Mouse (Mus musculus): ENCODE data around the gene Rps11. TPM values are rescaled to one million over a fixed set of nuclear protein-coding genes. Genes with fewer than 3 reads are reported as not detected.

The Rps11 gene
- total and polyA plus RNA-seq, 2 experiments from 2014 or later = 814 to 1,229 TPM

DNA sequence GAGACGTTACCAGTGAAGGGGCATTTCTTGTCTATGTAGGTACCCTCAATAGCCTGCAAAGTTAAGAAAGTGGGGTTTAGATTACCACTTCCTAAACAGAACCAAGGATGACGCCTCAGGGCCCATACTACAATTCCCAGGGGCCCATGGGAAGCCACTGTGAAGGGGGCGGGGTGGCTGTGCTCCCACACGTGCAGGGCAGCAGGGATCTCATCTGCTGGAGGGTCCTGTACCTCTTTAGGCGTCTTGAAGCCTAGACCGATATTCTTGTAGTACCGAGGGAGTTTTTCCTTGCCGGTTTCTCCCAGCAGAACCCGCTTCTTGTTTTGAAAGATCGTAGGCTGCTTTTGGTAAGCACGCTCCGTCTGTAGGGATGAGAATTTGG lies 1.1 kb downstream of the Rps11 start:
- DNase-seq (no peak), ATAC-seq (no peak)
- 22% methylated on average over 12 of the region's 12 CpGs for WGBS
- peaks cover 68% of the 10 kb centered on the region for H3K36me3 ChIP-seq (ENCODE audit: insufficient read depth)
- peak overlapping the region; percentile 86 for H3K4me3 ChIP-seq (ENCODE audit: low read depth, low read length)
- peak overlapping the region; percentile 99 for H3K9ac ChIP-seq
- no peaks in the 10 kb centered on the region for H3K27me3 ChIP-seq (ENCODE audit: insufficient read depth, low read length)
- TF ChIP-seq CTCF (IDR thresholded peaks at IDR 0.05; ENCODE audit: low read depth) = no peak
- peak overlapping the region; percentile 91 for H3K4me2 ChIP-seq (ENCODE audit: low read depth)
- no peaks in the 10 kb centered on the region for H3K9me3 ChIP-seq (ENCODE audit: low read length)
- peak overlapping the region; percentile 92 for H3K27ac ChIP-seq (ENCODE audit: low read depth, low read length)
- peaks cover 11% of the 10 kb centered on the region for H3K4me1 ChIP-seq (ENCODE audit: insufficient read depth)

GRCm38 (mm10) chr7:45122561-45123185 lies 1.6 kb downstream of the Rps11 start:
- H3K4me1 ChIP-seq (ENCODE audit: insufficient read depth) = peaks cover 11% of the 10 kb centered on the region
- peaks cover 73% of the 10 kb centered on the region for H3K36me3 ChIP-seq (ENCODE audit: insufficient read depth)
- TF ChIP-seq CTCF (IDR thresholded peaks at IDR 0.05; ENCODE audit: low read depth) = no peak
- H3K27me3 ChIP-seq (ENCODE audit: insufficient read depth, low read length) = no peaks in the 10 kb centered on the region
- no peak overlapping the region for H3K27ac ChIP-seq (ENCODE audit: low read depth, low read length)
- no peaks in the 10 kb centered on the region for H3K9me3 ChIP-seq (ENCODE audit: low read length)
- peak overlapping the region; percentile 91 for H3K4me2 ChIP-seq (ENCODE audit: low read depth)
- DNase-seq (no peak), ATAC-seq (no peak)
- H3K4me3 ChIP-seq (ENCODE audit: low read depth, low read length) = peak overlapping the region; percentile 86
- peak overlapping the region; percentile 99 for H3K9ac ChIP-seq
- WGBS = 86% methylated on average over 15 of the region's 15 CpGs

GRCm38 (mm10) chr7:45121966-45122365 lies 2.3 kb downstream of the Rps11 start:
- Histone ChIP-seq H3K9me3 (ENCODE audit: low read length) (no peaks in the 10 kb centered on the region), H3K36me3 (ENCODE audit: insufficient read depth) (peaks cover 73% of the 10 kb centered on the region), H3K9ac (no peak overlapping the region)

DNA sequence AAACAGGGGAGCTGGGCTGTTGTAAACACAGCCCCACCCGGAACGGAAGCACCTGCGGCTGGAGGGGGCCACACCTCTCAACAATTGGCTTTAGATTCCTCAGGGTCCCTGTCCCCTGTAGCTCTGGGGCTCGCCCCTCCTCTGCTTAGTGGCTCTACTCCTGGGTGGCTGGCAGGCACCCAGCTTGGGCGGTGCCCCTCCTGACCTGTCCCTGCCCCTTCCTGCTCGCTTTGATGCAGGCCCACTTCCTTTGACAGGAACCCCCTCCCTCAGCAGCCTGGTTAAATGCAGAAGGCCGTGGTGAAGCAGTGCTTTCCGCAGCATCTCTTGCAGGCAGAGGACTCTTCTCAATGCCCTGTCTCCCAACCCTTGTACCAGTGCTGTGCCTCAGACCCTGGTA lies 2.8 kb downstream of the Rps11 start:
- TF ChIP-seq CTCF (IDR thresholded peaks at IDR 0.05; ENCODE audit: low read depth) = no peak
- peaks cover 67% of the 10 kb centered on the region for H3K36me3 ChIP-seq (ENCODE audit: insufficient read depth)
- H3K4me1 ChIP-seq (ENCODE audit: insufficient read depth) = peaks cover 11% of the 10 kb centered on the region
- H3K9ac ChIP-seq = no peak overlapping the region
- H3K4me3 ChIP-seq (ENCODE audit: low read depth, low read length) = no peak overlapping the region
- 59% methylated on average over 8 of the region's 8 CpGs for WGBS
- no peak overlapping the region for H3K27ac ChIP-seq (ENCODE audit: low read depth, low read length)
- DNase-seq = no peak
- no peaks in the 10 kb centered on the region for H3K9me3 ChIP-seq (ENCODE audit: low read length)
- no peak for ATAC-seq
- no peak overlapping the region for H3K4me2 ChIP-seq (ENCODE audit: low read depth)
- no peaks in the 10 kb centered on the region for H3K27me3 ChIP-seq (ENCODE audit: insufficient read depth, low read length)

More at GRCm38 (mm10) chr7:45121966-45122365, 2.3 kb downstream of the Rps11 start:
- H3K27me3 ChIP-seq (ENCODE audit: insufficient read depth, low read length) = no peaks in the 10 kb centered on the region
- H3K4me2 ChIP-seq (ENCODE audit: low read depth) = no peak overlapping the region
- DNase-seq (no peak), ATAC-seq (no peak)
- no peak for TF ChIP-seq CTCF (IDR thresholded peaks at IDR 0.05; ENCODE audit: low read depth)
- H3K27ac ChIP-seq (ENCODE audit: low read depth, low read length) = no peak overlapping the region
- H3K4me1 ChIP-seq (ENCODE audit: insufficient read depth) = peaks cover 11% of the 10 kb centered on the region
- H3K4me3 ChIP-seq (ENCODE audit: low read depth, low read length) = no peak overlapping the region

DNA sequence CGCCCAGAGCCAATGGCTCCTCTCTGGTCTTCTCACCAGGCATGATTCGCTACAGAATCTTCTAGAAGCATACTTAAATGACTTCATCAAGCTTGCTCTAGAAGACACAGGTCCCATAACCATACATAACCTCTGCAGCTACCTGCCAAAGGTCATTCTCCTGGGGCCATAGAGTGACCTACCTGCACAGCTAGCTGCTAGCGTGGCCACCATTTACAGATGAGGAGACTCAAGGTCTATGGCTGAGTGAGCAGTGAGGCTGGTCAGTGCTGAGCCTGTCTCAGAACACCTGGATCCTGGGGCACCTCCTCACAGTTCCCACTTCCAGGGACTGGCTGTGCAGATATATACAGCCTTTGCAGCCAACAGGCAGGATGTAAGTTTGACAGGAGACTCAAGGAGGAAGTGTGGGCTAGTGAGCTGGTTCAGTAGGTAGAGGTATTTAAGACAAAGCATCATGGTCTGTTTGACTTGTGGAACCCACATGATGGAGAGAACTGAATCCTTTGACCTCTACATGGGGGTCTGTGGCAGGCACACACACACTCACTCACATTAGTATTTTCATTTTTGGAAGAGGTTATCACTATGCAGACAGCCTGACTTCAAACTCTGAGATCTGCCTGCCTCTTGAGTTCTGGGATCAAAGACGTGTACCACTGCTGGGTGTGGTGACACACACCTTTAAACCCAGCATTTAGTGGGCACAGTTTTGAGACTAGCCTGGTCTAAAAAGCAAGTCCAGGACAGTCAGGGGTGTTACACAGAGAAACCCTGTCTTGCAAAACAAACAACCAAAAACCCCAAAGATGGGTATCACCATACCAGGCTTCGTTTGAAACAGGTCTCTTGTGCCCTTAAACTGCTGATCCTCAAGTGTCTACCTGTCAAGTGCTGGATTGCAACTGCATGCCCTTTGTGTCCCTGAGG lies 4.2 kb downstream of the Rps11 start:
- peaks cover 53% of the 10 kb centered on the region for H3K36me3 ChIP-seq (ENCODE audit: insufficient read depth)
- 78% methylated on average over 5 of the region's 5 CpGs for WGBS
- no peak overlapping the region for H3K27ac ChIP-seq (ENCODE audit: low read depth, low read length)
- H3K27me3 ChIP-seq (ENCODE audit: insufficient read depth, low read length) = no peaks in the 10 kb centered on the region
- no peaks in the 10 kb centered on the region for H3K9me3 ChIP-seq (ENCODE audit: low read length)
- DNase-seq (no peak), ATAC-seq (no peak)
- no peak for TF ChIP-seq CTCF (IDR thresholded peaks at IDR 0.05; ENCODE audit: low read depth)
- H3K4me2 ChIP-seq (ENCODE audit: low read depth) = no peak overlapping the region
- peaks cover 11% of the 10 kb centered on the region for H3K4me1 ChIP-seq (ENCODE audit: insufficient read depth)
- H3K4me3 ChIP-seq (ENCODE audit: low read depth, low read length) = no peak overlapping the region
- no peak overlapping the region for H3K9ac ChIP-seq

- no peak for TF ChIP-seq CTCF (IDR thresholded peaks at IDR 0.05; ENCODE audit: low read depth)
- H3K27ac ChIP-seq (ENCODE audit: low read depth, low read length) = no peak overlapping the region
- H3K4me1 ChIP-seq (ENCODE audit: insufficient read depth) = peaks cover 6% of the 10 kb centered on the region
- ATAC-seq (no peak), DNase-seq (no peak)
- H3K9ac ChIP-seq = no peak overlapping the region
- H3K4me2 ChIP-seq (ENCODE audit: low read depth) = no peak overlapping the region
- H3K36me3 ChIP-seq (ENCODE audit: insufficient read depth) = peaks cover 50% of the 10 kb centered on the region
- no peaks in the 10 kb centered on the region for H3K9me3 ChIP-seq (ENCODE audit: low read length)
- H3K4me3 ChIP-seq (ENCODE audit: low read depth, low read length) = no peak overlapping the region
- H3K27me3 ChIP-seq (ENCODE audit: insufficient read depth, low read length) = no peaks in the 10 kb centered on the region
- 92% methylated on average over 6 of the region's 6 CpGs for WGBS
Measured at GRCm38 (mm10) chr7:45118336-45118735, 5.9 kb downstream of the Rps11 start.

DNA sequence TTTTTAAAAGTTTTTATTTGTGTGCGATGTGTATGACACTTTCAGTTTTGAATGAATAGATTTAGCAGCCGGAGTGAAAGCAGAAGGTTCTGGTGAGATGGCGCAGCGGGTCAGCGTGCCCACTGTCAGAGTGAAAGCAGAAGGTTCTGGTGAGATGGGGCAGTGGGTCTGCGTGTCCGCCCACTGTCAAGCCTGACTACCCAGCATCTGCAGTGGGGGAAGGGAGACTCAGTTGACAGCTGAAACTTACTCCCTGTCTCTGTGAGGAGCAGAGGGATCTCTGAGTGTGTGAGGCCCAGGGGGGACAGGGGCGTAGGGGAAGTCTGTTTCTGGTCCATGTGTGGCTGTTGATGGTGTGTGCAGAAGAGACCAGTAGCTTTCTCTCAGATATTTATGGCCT lies 6.7 kb downstream of the Rps11 start:
- H3K27ac ChIP-seq (ENCODE audit: low read depth, low read length) = no peak overlapping the region
- WGBS = 88% methylated on average over 8 of the region's 8 CpGs

More for the DNA sequence above, 6.7 kb downstream of the Rps11 start:
- Histone ChIP-seq H3K9me3 (ENCODE audit: low read length) (no peaks in the 10 kb centered on the region), H3K9ac (no peak overlapping the region), H3K4me1 (ENCODE audit: insufficient read depth) (no peaks in the 10 kb centered on the region), H3K4me2 (ENCODE audit: low read depth) (no peak overlapping the region), H3K36me3 (ENCODE audit: insufficient read depth) (peaks cover 47% of the 10 kb centered on the region), H3K27me3 (ENCODE audit: insufficient read depth, low read length) (no peaks in the 10 kb centered on the region), H3K4me3 (ENCODE audit: low read depth, low read length) (no peak overlapping the region)
- TF ChIP-seq CTCF (IDR thresholded peaks at IDR 0.05; ENCODE audit: low read depth) = no peak
- ATAC-seq (no peak), DNase-seq (no peak)

All from forebrain, postnatal 0 days (tissue).